Mouse (Mus musculus) heart, postnatal 4 days (tissue): ENCODE data around the gene Nudt13. TPM values are rescaled to one million over a fixed set of nuclear protein-coding genes. Genes with fewer than 3 reads are reported as not detected.

ENCODE experiments used
- DNase-seq: peaks from one replicate; pipeline ENCODE4 v3.0.0; 2021
- total RNA-seq, 2 experiments: library from RNA; stranded (reverse); gene quantifications; 2 replicates each; pipeline ENCODE4 v1.2.3; 2021

Gene Nudt13
- total RNA-seq, 2 experiments from 2014 or later = 19.7 to 20.3 TPM

GRCm38 (mm10) chr14:20340866-20341265, 46.4 kb downstream of the Nudt13 start:
- DNase-seq = no peak

GRCm38 (mm10) chr14:20345885-20346284, 51.4 kb downstream of the Nudt13 start:
- DNase-seq = no peak

GRCm38 (mm10) chr14:20347441-20347990, 53.0 kb downstream of the Nudt13 start:
- DNase-seq = peak; percentile 11

GRCm38 (mm10) chr14:20347991-20348541, 53.6 kb downstream of the Nudt13 start, which contains the start of the genes Ecd and Fam149b:
Ecd (minus strand) TSS chr14:20348121.
Fam149b (plus strand) TSS chr14:20348162.
- peak; percentile 96 for DNase-seq

- no peak for DNase-seq
Measured at GRCm38 (mm10) chr14:20363230-20363629, 68.7 kb downstream of the Nudt13 start.

Other genes starting within 250 kb of the Nudt13 start
- 1 to 10 TPM; 2.7 to 3.4 TPM for gene Saysd1, start 156.2 kb upstream of the Nudt13 start, total RNA-seq
- 1 to 10 TPM; 1.3 to 1.7 TPM for gene Kcnk5, start 112.9 kb upstream of the Nudt13 start, total RNA-seq
- not detected for gene Kcnk16, start 25.5 kb upstream of the Nudt13 start, total RNA-seq
- 10 to 100 TPM; 33.6 to 35.7 TPM for gene Ecd, start 53.4 kb downstream of the Nudt13 start, total RNA-seq
- 10 to 100 TPM; 34.4 to 35.8 TPM for gene Fam149b, start 53.5 kb downstream of the Nudt13 start, total RNA-seq
- 10 to 100 TPM; 39.7 to 42.5 TPM for gene Dnajc9, start 94.2 kb downstream of the Nudt13 start, total RNA-seq
- gene Mrps16, start 98.9 kb downstream of the Nudt13 start, total RNA-seq = 10 to 100 TPM; 68.8 to 70.0 TPM
- gene Cfap70, start 157.5 kb downstream of the Nudt13 start, total RNA-seq = under 1 TPM; 0.29 to 0.54 TPM
- 10 to 100 TPM; 49.5 to 57.1 TPM for gene Anxa7, start 185.4 kb downstream of the Nudt13 start, total RNA-seq
- 1 to 10 TPM in 1 of 2 experiments, under 1 TPM in 1; 0.97 to 1.2 TPM for gene Mss51, start 202.2 kb downstream of the Nudt13 start, total RNA-seq